Mouse (Mus musculus) neural tube, embryonic 15.5 days (tissue): ENCODE measurements around the gene Mcoln1. TPM values are rescaled to one million over a fixed set of nuclear protein-coding genes. Genes with fewer than 3 reads are reported as not detected.

ENCODE experiments used
- ATAC-seq: fragments of 200-750 bp; cut with Nextera tagmentation; 2 replicates; pipeline ENCODE4 v1.8.0; 2017; ENCODE audit warnings: mild to moderate bottlenecking, moderate TSS enrichment, moderate library complexity; ENCODE audit not compliant: low FRiP score
- H3K27ac ChIP-seq: fragments of 300-500 bp; sonication (generic); replicated peaks from 2 replicates; pipeline ENCODE4 v1.5.1; 2015; ENCODE audit warnings: mild to moderate bottlenecking, inconsistent platforms
- H3K27me3 ChIP-seq: fragments of 300-500 bp; sonication (generic); replicated peaks from 2 replicates; pipeline ENCODE4 v1.6.1; 2015; ENCODE audit warnings: inconsistent platforms
- H3K36me3 ChIP-seq: fragments of 300-500 bp; sonication (generic); 2 replicates; pipeline ENCODE4 v1.6.1; 2015; ENCODE audit warnings: inconsistent platforms
- H3K4me1 ChIP-seq: fragments of 300-500 bp; sonication (generic); 2 replicates; pipeline ENCODE4 v1.6.1; 2015; ENCODE audit warnings: inconsistent platforms
- H3K4me2 ChIP-seq: fragments of 300-500 bp; sonication (generic); 2 replicates; pipeline ENCODE4 v1.6.1; 2015; ENCODE audit warnings: inconsistent platforms, mild to moderate bottlenecking, moderate library complexity
- H3K4me3 ChIP-seq: fragments of 300-500 bp; sonication (generic); replicated peaks from 2 replicates; pipeline ENCODE4 v1.5.1; 2015; ENCODE audit warnings: mild to moderate bottlenecking, inconsistent platforms
- H3K9ac ChIP-seq: fragments of 300-500 bp; sonication (generic); replicated peaks from 2 replicates; pipeline ENCODE4 v1.6.1; 2015; ENCODE audit warnings: mild to moderate bottlenecking, inconsistent platforms
- H3K9me3 ChIP-seq: fragments of 300-500 bp; sonication (generic); replicated peaks from 2 replicates; pipeline ENCODE4 v1.6.1; 2016; ENCODE audit warnings: inconsistent platforms
- WGBS: fragments of 180-500 bp; shearing (Covaris S2); methylation state at CpG from one replicate; pipeline ENCODE4 v1.1.7; 2015; ENCODE audit warnings: mixed read lengths; 5-methylcytosine and 5-hydroxymethylcytosine counted together
- polyA plus RNA-seq: library from polyadenylated mRNA; unstranded; fragments of >200 nt; fragmentation: Nextera tagmentation; extraction: Ambion mirVana; gene quantifications from 2 replicates; pipeline ENCODE4 v1.2.1, GENCODE M21; 2015

The Mcoln1 gene
- polyA plus RNA-seq: 97.7 and 106 TPM in 2 replicates

DNA sequence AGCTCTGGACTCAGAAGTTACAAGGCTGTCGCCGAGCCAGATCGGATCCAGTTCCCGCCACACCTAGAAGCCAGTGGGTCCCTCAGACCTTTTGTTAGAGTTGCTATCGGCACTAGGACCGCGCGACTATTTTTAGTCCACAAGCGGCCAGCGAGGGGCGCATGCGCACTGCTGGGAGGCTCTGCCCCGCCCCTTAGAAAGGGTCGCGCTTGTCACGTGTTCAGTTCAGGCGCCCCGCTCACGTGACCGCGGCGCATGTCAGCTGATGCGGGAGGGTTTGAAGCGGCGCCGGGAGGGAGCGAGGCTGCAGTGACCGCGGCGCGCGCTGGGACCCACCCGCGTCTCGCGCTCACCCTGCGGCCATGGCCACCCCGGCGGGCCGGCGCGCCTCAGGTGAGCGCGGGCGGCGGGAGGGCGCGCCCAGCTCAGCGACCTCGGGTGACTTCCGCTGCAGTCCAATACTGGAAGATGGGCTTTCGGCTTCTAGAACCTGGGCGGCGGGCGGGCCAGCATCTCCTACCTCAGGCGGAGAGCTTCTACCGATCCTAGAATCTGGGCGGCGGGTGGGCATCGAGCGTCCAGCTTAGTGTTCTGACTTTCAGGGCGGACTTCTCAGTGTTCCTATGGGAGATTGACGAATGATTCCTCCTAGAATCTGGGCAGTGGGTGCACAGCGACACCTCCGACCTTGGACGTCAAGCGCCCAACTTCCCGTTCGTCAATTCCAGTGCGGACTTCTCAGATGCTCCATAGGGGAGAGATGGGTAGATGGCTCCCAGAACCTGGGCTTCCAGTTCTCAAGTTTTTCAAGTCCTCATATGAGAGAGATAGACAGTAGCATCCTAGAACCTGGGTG, at the start of gene Mcoln1:
Gene Mcoln1, plus strand, starts transcription at position 223 of the 856 bp plus-strand sequence.
- peaks cover 47% of the 10 kb centered on the region for H3K4me1 ChIP-seq
- no peaks in the 10 kb centered on the region for H3K27me3 ChIP-seq
- WGBS: under 1% methylated on average over 69 of the region's 70 CpGs

DNA sequence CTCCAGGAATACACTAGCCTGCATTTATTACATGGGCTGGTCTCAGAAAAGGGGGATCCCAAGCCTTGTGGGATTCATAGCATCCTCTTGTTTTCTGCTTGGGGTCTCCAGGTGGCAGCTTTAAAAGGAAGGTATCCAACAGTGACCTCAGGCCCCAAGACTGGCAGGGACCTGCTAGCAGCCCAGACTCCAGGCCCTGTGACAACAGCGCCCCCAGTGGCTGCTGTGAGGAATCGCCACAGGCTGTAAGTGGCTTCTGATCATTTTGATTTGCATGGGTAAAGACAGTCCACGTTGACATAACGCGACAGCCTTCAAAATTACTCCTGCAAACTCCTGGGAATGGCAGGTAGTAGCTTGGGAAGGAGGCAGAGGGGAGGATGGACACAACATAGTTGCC, 49.6 kb upstream of the Mcoln1 start:
- no peak overlapping the region for H3K27ac ChIP-seq
- no peaks in the 10 kb centered on the region for H3K27me3 ChIP-seq
- H3K4me1 ChIP-seq: no peaks in the 10 kb centered on the region
- peaks cover 87% of the 10 kb centered on the region for H3K36me3 ChIP-seq
- WGBS: 35% methylated on average over 5 of the region's 5 CpGs
- no peak overlapping the region for H3K9ac ChIP-seq
- peak; percentile 64; the same call in 1 of the 2 replicates for ATAC-seq
- H3K4me2 ChIP-seq: no peak overlapping the region
- no peak overlapping the region for H3K4me3 ChIP-seq
- H3K9me3 ChIP-seq: no peaks in the 10 kb centered on the region

More for the DNA sequence above, at the start of gene Mcoln1:
- peak within 1 kb of the TSS; percentile 86 for H3K9ac ChIP-seq
- peak within 1 kb of the TSS; percentile 74 for H3K4me2 ChIP-seq
- H3K9me3 ChIP-seq: no peaks in the 10 kb centered on the region
- peak within 1 kb of the TSS; percentile 89 for H3K4me3 ChIP-seq
- ATAC-seq: peak; percentile 91
- H3K27ac ChIP-seq: peak within 1 kb of the TSS; percentile 91
- peaks cover 31% of the 10 kb centered on the region for H3K36me3 ChIP-seq

DNA sequence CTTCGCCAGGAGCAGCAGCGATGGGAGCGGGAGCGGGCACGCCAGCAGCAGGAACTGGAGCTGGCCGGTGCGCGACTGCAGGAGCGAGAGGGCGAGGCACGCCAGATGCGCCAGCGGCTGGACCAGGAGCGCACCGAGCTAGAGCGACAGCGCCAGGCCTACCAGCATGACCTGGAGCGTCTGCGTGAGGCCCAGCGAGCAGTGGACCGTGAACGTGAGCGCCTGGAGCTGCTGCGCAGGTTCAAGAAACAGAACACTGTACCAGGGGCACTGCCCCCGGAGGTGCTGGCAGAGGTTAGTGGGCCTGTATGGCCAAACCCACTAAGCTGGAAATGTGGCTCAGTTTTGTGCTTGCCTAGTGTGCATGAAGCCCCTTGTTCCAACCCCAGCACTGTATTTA, 48.3 kb upstream of the Mcoln1 start:
- WGBS: 98% methylated on average over 25 of the region's 25 CpGs
- Histone ChIP-seq H3K4me2 (no peak overlapping the region), H3K9ac (no peak overlapping the region), H3K4me1 (no peaks in the 10 kb centered on the region), H3K9me3 (no peaks in the 10 kb centered on the region), H3K36me3 (peaks cover 89% of the 10 kb centered on the region), H3K27me3 (no peaks in the 10 kb centered on the region), H3K27ac (no peak overlapping the region), H3K4me3 (no peak overlapping the region)
- no peak for ATAC-seq

DNA sequence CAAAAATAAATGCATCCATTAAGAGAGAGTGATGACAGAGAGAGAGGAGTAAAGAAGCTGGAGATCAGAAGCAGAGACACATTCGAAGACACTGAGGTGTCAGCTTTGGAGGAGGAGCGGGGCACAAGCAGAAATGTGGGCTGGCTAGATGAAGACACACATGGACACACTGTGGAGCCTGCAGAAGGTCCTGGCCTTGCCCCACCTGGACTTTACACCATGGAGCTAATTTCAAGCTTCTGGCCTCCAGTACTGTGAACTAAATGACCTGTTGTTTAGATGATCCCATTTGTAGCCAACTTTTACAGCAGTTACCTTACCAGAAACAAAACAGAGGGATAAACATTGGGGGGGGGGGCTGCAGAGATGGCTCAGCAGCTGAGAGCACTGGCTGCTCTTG, 37.0 kb upstream of the Mcoln1 start:
- 87% methylated on average over 2 of the region's 2 CpGs for WGBS
- no peak for ATAC-seq

DNA sequence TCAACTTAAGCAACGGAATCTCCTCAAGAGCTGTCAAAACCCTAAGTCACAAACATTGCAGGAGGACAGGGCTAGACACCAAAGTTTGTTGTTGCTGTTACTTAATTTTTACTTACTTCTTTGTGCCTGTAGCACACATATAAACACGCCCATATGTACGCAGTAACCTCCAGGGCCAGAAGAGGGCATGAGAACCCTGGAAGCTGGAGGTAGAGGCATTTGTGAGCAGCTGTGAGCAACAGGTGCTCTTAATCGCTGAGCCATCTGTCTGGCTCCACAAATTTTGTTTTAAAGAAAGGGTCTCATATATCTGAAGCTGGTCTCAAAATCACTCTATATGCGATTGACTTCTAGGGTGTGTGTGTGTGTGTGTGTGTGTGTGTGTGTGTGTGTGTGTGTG, 35.9 kb upstream of the Mcoln1 start:
- Histone ChIP-seq H3K36me3 (no peaks in the 10 kb centered on the region), H3K4me2 (no peak overlapping the region), H3K9me3 (no peaks in the 10 kb centered on the region), H3K4me1 (peaks cover 12% of the 10 kb centered on the region), H3K27ac (no peak overlapping the region), H3K9ac (no peak overlapping the region), H3K27me3 (no peaks in the 10 kb centered on the region), H3K4me3 (no peak overlapping the region)
- no peak for ATAC-seq
- WGBS: 58% methylated on average over 5 of the region's 5 CpGs

More for the DNA sequence above, 37.0 kb upstream of the Mcoln1 start:
- H3K4me1 ChIP-seq: peaks cover 12% of the 10 kb centered on the region
- H3K27me3 ChIP-seq: no peaks in the 10 kb centered on the region
- no peak overlapping the region for H3K9ac ChIP-seq
- H3K4me2 ChIP-seq: no peak overlapping the region
- no peak overlapping the region for H3K27ac ChIP-seq
- no peaks in the 10 kb centered on the region for H3K9me3 ChIP-seq
- H3K36me3 ChIP-seq: no peaks in the 10 kb centered on the region
- H3K4me3 ChIP-seq: no peak overlapping the region

DNA sequence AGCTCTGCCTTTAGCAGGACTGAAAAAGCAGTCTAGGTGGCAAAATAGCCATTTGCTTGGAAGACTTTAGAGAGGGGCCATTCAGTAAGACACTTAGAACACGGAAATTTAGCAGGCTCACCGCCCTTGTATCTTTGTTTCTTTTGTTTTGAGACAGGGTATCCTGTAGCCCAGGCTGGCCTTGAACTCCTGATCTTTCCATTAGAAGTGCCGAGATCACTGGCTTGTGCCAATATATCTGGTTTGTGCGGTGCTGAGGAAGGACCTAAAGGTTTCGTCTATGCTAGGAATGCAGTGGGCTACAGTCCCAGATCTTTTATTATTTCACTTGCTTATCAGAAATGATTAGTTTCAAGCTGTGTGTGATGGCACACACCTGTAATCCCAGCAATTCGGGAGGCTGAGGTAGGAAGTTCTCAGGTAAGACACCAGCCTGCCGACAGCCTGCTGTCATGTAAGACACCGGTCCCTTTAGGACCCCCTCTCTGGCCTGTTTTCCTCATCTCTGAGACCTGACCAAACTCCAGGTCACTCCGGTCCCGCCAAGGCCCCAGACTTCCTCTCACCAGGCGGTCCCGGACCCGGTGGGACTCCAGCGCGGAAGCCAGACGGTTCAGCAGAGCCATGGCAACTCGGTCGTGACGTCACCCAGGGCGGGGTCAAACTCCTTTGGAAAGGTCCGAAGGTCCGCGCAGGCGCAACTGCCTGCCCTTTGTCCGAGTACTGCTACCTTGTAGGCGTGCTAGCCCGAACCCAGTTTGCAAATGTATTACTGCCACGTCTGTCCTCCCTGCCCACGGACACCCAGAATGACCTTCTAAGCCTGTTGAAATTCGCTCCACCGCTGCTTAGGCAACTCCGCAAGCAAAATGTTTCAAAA, 33.0 kb upstream of the Mcoln1 start, which contains the start of gene Pex11g:
Gene Pex11g, minus strand, starts transcription at position 675 of the 880 bp plus-strand sequence.
- Histone ChIP-seq H3K36me3 (no peaks in the 10 kb centered on the region), H3K4me1 (peaks cover 12% of the 10 kb centered on the region), H3K27ac (peak within 1 kb of the TSS; percentile 82), H3K27me3 (no peaks in the 10 kb centered on the region), H3K4me3 (peak within 1 kb of the TSS; percentile 48), H3K9ac (peak within 1 kb of the TSS; percentile 54), H3K9me3 (no peaks in the 10 kb centered on the region), H3K4me2 (peak within 1 kb of the TSS; percentile 67)
- peak; percentile 93 for ATAC-seq
- 8% methylated on average over 32 of the region's 32 CpGs for WGBS

DNA sequence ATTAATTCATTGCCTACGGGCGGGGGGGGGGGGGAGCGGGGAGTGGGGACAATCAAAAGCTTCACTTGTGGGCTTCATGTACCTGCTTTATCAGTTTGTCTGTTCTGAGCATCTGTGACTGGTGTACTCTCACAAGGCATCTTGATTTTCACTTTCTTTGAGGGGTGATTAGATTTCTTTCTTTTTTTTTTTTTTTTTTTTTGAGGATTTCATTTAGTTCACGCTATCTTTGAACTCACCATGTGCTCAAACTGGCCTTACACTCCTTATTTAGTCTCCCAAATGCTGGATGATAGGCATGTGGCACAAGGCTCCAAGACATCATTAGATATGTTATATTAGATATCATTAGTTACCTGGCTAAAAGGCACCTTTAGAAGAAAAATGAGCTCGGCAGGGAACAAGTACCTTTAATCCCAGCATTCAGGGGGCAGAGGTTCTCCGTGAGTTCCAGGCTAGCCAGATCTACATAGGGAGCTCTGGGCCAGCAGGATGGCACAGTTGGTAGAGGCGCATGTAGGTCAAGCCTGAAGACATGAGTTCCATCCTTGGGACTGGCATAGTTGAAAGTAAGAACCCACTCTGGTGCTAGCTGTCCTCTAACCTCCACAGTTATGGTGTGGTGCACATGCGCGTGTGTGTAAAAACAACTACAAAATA, 32.2 kb upstream of the Mcoln1 start:
- 57% methylated on average over 9 of the region's 9 CpGs for WGBS

DNA sequence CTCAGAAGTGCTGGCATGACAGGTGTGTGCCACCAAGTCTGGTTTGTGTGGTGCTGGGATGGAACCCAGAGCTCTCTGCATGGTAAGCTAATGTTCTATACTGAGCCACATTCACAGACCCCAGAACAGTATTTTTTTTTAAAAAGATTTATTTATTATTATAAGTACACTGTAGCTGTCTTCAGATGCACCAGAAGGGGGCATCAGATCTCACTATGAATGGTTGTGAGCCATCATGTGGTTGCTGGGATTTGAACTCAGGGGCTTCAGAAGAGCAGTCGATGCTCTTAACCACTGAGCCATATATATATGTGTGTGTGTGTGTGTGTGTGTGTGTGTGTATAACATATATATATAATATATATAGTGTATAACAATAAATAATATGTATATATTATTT, 31.4 kb upstream of the Mcoln1 start:
- Histone ChIP-seq H3K27me3 (no peaks in the 10 kb centered on the region), H3K4me3 (no peak overlapping the region), H3K4me1 (peaks cover 12% of the 10 kb centered on the region), H3K9me3 (no peaks in the 10 kb centered on the region), H3K4me2 (no peak overlapping the region), H3K9ac (no peak overlapping the region), H3K27ac (no peak overlapping the region), H3K36me3 (no peaks in the 10 kb centered on the region)
- ATAC-seq: no peak
- WGBS: 96% methylated on average over 1 of the region's 1 CpGs

More for the DNA sequence above, 32.2 kb upstream of the Mcoln1 start:
- peaks cover 12% of the 10 kb centered on the region for H3K4me1 ChIP-seq
- no peaks in the 10 kb centered on the region for H3K9me3 ChIP-seq
- peak overlapping the region; percentile 82 for H3K27ac ChIP-seq
- no peaks in the 10 kb centered on the region for H3K36me3 ChIP-seq
- ATAC-seq: peak; percentile 21
- H3K27me3 ChIP-seq: no peaks in the 10 kb centered on the region
- peak overlapping the region; percentile 67 for H3K4me2 ChIP-seq
- H3K4me3 ChIP-seq: peak overlapping the region; percentile 48
- H3K9ac ChIP-seq: peak overlapping the region; percentile 54

DNA sequence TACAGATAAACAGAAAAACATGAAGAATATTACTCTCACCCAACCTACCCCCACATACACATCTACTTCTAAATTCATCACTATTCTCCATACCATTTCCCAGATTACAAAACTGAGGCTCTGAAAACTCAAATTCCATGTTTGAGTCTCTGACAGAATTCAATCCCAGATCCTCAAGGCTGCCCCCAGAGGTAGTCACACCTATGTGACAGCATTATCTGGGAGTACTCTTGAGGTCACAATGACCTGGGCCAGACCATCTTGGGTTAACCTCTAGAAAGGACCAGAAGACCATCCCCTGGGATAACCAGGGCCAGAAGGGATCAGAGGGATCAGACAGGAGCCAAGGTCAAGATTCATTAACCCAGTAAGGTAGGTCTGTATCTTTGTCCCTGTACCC, 29.7 kb upstream of the Mcoln1 start, which contains the start of gene Tex45:
Gene Tex45, plus strand, starts transcription at position 301 of the 400 bp plus-strand sequence.
- Histone ChIP-seq H3K9me3 (no peaks in the 10 kb centered on the region), H3K4me3 (no peak within 1 kb of the TSS), H3K4me2 (no peak within 1 kb of the TSS), H3K36me3 (no peaks in the 10 kb centered on the region), H3K9ac (no peak within 1 kb of the TSS), H3K27ac (no peak within 1 kb of the TSS), H3K4me1 (peaks cover 12% of the 10 kb centered on the region), H3K27me3 (no peaks in the 10 kb centered on the region)
- no peak for ATAC-seq

DNA sequence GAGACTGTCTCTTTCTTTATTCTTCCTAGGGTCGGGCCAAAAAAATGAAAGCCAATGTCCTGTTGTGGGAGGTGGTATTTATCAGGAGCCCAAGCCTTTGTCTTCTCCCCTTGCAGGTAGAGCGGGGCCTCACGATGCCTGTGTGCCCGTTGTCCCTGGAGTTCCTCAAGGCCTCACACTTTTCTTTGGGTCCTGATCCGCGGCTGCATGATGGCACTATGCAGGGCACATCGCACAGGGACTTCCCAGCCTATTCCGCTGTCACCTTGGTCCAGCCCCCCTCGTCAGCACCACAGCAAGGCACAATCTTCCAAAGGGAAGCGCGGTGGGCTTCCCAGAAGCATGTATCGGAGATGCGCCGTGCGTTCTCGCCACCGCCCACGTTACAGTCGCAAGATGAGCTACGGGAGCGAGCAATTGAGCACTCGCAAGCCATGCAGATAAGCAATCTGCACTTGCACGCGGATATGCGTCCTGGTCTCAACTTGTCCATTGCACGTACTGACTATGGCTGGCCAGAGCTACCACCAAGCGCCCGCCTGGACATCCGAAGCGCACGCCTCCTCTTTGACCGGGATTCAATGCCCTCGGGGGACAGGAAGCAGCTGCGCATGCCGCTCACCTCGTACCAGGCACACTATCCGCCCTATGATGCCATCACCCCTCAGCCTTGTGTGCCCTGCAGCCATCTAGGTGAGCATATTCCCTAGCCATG, 24.4 kb upstream of the Mcoln1 start:
- Histone ChIP-seq H3K27me3 (no peaks in the 10 kb centered on the region), H3K36me3 (no peaks in the 10 kb centered on the region), H3K9me3 (no peaks in the 10 kb centered on the region), H3K27ac (no peak overlapping the region), H3K4me1 (peaks cover 7% of the 10 kb centered on the region; the same call in 1 of the 2 replicates), H3K4me3 (peak overlapping the region; percentile 36), H3K9ac (peak overlapping the region; percentile 47), H3K4me2 (peak overlapping the region; percentile 59)
- 23% methylated on average over 37 of the region's 37 CpGs for WGBS
- peak; percentile 67 for ATAC-seq
